Mouse (Mus musculus) retina, embryonic 14.5 days (tissue): ENCODE measurements around the gene Nipal4.

ENCODE experiments used
- DNase-seq: peaks from one replicate; pipeline ENCODE4 v3.0.0-alpha.2; 2015; ENCODE audit warnings: low spot score

Gene Nipal4

DNA sequence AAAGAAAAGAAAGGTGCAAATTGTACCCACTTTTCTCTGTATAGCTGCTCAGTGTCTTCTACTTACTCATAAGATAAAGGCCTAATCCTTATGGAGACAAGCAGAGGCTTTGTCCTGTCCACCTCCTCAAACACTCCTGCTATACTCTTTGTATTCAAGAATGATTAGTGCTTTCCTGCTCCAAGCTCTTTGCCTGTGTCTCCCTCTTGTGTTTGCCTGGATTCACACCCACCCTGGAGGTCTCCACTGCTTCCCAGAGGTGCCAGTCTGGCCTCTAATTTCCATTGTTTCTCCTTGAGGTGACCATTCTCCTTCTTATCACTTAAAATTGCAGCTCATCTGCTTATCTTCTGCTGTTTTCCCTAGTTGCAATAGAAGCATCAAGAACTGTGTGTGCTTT is 8.8 kb downstream of the Nipal4 start:
- no peak for DNase-seq

DNA sequence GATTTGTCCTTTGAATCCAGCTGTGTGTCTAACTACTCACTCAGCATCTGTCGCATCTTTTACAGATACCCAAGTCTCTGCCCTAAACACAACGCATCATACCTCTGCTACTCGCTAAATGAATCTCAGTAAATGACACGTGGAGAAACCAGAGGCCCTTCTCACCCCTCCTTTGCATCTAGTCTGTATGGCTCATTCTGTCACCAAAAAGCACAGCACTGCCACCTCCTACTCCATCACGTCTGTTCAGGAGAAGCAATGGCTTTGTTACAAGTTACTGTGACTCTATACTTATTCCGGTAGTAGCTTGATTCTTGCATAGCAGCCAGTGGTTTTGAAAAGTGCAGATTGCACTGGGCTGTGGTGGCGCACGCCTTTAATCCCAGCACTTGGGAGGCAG is 9.4 kb downstream of the Nipal4 start:
- no peak for DNase-seq

DNA sequence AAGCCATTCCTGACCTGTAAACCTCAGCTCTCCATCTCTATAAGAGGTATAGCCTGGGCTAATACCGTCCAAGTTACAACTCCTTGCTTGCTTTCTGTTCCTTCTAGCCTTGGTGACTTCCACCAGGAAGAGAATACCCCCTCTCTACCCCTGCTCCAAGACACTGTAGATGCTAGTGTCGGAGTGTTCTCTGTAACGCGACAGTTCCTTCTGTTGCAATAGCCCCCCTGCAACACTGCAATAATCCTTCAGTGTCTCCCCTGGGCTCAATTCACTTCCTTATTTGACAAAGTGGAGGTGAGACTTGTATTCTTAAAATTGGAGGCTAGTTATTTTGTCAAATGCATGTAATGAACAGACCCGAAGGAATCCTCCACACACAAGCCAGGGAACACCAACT is 19.7 kb downstream of the Nipal4 start:
- DNase-seq: no peak

DNA sequence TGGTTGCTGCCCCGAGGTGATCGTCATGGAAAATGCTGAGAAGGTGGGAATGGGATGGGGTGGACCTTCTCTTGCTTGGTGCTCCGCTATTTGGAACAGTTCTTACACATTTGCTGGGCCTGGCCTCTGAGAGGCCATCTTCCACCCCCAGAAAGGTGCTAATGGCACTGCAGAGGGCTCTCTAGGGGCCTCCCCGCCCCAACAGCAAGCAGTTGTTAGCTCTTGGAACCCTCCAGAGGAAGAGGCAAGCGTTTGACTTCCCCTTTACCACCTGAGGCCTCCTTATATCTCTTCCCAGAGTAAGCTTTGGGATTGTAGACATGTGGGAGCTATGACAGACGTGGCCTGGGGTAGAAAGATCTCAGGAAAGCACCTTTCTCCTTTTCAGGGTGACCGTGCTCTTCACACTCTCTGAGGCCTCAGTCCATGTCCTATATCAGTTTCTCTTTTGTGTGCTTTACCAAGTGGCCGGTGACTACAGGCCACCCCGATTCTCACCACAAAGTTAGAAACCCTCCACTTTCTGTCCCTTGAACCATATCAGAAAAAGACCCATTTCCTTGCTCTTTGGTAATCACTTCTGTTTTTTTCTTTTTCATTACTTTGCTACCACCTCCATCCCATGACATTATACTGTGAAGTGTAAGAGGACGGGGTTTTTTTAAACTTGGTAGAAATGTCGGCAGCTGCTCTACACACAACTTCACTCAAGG is 21.0 kb downstream of the Nipal4 start:
- DNase-seq: no peak

DNA sequence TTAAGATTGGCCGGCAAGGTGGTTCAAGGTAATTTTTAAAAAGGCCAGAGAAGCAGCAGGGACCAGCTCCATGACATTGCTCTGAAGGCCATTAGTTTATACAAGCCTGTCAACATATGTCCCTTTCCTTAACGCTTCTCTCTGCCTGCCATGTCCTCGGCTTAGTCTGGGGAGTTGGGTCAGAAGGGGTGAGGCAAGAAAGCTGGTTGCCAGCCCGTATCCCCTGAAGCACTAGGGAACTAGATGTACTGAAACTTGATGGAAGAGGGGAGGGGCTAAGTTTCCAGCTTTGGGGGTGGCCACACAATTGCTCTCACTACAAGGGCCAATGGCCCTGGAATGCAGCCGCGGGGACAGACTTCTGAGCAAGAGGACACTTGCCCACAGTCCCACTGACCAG is 23.0 kb downstream of the Nipal4 start:
- DNase-seq: no peak

DNA sequence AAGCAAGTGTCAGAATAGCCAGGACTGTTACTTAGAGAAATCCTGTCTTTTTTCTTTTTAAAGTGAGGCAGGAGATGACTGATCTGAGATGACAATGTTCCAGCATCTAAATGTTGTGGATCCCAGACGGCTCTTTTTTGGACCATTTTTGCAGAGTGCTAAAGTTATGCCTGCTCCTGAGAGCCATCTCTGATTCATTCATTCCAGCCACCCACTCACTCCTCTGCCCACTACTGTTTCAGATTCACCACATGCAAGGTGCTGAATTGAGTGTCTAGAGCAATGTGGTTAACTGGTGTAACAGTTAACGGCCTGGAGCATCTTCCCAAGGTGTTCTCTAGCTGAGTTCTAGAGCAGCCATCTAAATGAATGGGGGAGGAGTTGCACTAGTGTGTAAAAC is 31.4 kb downstream of the Nipal4 start:
- no peak for DNase-seq

DNA sequence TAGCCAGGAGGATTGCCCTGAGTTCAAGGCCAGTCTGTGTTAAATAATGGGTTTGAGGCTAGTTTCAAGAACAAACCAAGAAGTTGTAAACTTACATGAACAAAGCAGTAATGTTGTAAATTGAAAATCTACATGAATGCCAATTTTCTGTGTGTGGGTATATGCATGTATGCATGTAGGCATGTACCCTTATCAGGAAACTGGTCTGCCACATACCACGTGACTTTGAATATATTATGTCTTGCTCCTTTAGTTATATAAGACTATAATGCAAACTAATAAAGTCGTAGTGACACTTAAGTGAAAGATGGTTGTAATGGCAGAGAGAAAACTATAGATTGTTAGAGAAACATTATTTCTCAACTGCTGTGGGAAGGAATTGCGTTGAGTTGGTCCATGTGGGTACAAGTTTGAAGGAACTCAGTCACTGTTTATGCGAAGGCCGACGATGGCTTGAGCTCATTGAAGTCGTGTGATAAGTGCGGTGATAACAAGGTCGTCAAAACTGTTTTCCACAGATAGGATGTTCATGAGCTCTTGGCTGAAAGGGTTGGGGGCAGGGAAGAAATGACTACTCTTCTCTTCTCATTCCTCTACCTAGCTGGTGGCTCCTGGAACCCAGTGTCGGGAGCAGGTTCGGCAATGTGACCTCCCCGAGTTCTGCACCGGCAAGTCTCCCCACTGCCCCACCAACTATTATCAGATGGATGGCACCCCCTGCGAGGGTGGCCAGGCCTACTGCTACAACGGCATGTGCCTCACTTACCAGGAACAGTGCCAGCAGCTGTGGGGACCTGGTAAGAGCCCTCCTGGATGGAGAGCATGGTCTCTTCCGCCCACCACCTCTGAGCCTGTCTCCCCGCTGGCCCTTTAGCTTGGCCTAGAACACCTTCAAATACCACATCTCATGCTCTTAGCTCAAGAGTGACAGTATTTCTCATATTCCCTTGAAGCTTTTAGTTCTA is 35.0 kb downstream of the Nipal4 start:
- DNase-seq: no peak

DNA sequence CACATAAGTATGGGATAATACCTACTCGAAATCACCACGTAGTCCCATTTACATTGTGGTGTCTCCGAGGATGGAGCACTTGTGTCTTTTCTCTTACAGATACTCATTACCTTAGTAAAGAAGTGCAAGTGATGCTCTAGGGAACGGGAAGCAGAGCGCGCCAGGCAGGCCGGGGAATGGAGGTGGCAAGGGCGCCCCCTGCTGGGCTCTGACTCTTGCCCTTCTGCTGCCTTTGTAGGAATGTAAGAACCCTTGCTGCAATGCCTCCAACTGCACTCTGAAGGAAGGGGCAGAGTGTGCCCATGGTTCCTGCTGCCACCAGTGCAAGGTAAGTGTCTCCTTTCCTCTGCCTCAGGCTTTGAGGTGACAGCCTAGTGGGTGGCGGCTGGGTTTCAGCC is 37.8 kb downstream of the Nipal4 start:
- peak; percentile 23 for DNase-seq

DNA sequence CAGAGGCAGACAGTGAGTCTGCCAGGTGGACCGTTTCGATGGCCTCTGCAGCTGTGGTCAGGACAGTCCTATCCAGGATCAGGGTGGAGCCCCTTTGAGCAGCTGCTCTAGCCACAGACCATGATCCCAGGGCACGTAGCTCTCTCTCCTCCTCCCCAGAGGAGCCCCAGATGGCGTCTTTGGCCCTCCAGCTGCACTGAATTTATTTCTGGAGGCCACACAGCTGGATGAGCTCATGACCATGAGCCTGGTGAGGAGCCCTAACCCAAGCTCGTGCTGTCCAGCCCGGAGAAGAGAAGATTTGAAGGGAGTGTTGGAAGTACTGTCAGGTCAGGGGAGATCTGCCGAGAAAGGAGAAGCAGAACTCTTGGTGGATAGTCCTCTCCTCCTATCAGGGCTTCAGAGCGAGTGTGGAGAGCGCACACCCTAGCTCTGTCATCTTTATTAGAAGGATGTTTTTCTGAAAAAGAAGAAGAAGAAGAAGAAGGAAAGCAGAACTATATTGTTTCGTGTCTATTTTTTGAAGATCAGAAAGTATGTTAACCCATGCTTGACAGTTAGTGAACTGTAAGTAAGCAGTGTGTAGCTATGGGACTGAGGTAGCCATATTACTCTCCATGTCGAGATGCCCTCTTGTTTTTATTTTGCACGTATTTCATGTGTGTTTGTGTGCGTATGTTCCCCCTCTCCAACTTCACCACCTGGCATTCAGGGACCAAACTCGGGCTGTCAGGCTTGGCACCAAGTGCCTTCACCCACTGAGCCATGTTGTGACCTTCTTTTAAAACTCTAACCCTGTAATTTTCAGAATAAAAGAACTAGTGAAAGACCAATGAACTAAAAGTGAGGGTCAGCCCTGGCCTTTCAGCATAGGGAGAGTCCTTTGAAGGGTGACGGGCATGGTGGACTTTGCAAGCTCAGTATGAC is 38.4 kb downstream of the Nipal4 start:
- no peak for DNase-seq

DNA sequence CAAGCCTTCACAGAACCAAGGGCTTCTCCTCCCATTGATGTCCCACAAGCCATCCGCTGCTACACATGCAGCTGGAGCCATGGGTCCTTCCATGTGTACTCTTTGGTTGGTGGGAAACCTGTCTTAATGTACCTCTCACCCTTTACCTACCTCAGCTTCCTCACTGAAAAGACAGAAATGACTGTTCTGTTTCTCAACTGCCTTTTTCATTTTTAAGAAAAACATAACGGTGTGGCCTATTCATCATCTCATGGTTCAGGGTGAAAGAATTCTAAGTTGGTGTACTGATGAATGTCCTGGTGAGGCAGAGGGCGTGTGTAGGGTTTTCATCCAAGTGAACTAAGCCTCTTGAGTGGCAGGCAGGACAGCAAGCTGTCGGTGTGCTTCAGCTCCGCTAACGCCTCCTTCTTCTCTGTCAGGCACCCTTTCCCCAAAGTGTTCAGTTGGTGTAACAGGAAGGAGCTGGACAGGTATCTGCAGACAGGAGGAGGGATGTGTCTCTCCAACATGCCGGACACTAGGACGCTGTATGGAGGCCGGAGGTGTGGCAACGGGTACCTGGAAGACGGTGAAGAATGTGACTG is 39.4 kb downstream of the Nipal4 start:
- no peak for DNase-seq

DNA sequence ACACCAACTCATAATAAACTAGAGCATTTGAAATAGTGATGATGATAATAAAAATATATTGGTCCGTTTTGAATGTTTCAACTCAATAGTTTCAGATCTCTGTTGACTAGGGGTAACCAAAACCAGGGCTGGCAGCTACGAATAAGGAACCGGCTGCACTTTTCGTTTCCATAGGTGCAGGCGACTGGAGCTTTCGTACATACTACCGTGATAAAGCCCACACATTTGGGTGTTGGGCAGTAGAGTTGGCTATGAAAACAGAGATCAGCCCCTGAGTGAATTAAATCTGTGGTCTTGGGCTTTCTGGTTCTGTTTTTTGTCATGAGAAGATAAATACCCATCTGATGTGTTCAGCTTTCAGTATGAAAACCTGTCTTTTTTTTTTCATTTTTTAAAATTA is 40.0 kb downstream of the Nipal4 start:
- no peak for DNase-seq

DNA sequence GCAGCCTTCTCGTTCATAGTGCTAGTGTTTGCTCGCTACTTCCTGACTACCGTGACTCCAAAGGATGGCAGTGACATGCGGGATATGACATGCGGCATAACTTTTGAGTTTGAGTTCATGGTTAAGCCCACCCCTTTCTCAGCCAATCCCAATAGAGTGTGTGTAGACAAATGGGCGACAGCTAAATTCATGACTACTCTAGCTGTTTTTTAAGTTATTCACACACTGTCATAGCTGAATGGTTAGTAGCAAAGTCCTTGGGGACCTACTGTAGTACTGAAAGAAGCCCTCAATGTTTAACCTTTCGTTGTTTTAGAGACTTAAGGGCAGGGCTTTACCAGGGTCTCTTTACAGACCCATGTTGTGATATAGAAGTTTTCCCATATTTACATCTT is 40.5 kb downstream of the Nipal4 start:
- no peak for DNase-seq

DNA sequence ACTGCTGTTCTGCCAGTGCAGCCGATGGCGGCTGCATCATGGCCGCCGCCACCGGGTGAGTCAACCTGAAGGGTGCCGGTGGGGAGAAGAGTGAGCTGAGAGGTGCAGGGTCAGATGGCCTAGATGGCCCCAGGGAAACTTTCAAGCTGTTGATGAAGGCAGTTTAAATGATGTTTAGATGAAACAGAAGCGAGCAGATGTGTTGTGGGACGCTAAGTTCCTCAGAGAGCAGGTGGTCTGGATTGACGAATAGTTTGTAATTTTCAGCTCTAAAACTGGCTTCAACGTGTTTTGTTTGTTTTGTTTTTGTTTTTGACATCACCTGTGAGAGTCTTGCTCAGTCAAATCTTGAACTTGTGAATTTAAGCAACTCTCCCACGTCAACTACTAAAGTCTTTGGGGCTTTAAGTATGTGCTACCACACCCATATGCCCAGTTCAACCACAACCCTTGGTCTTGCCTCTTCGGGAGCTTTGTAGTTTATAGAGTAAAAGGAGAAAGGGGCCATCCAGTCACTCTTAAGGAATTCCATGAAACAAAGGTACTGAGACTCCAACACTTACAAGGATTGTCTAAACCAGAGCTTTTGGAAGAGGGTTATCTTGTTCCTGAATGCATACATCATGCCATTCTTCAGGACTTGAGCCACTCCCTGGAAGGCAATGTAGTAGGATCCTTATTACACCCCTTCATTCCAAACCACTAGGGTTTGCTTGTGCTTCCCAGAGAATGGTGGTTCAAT is 41.0 kb downstream of the Nipal4 start:
- DNase-seq: no peak

DNA sequence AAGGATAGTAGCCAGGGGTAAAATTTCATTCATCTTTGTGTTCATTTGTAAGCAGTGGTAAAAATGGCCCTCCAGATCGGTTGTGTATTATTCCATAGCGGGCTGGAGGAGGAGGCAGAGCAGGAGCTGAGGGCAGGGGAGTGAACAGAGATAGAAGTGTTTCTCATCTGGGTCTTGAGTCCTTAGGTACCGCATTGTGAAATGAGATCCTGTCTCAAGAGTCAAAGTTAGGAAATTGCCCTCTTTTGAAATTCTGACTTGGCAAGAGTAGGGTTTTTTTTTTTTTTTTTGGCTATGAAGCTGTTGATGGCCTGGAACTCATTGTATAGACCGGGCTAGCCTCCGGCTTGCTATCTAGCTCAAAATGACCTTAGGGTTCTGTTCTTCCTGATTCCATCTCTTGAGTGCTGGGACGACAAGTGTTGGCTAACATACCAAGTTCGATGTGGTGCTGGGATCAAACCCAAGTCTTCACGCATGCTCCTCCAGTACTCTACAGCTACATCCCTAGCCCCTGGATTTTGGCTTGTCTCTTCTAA is 42.9 kb downstream of the Nipal4 start:
- no peak for DNase-seq

DNA sequence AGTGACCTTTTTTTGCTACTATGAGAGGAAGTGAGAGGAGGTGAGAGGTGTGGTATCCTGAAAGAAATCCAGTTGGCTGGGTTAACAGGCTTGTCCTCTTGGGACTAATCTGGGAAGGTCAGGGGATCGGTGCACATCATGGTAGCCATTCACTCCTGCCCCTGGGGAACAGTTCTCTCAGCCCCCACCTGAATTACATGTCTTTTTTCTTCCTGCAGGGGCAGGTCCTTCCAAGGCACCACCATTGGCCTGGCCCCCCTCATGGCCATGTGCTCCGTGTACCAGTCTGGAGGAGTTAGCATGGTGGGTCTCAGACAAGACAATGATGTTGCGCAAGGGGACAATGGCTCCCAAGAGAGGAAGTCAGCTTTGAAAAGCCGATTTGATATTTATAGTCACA is 43.4 kb downstream of the Nipal4 start:
- DNase-seq: no peak

DNA sequence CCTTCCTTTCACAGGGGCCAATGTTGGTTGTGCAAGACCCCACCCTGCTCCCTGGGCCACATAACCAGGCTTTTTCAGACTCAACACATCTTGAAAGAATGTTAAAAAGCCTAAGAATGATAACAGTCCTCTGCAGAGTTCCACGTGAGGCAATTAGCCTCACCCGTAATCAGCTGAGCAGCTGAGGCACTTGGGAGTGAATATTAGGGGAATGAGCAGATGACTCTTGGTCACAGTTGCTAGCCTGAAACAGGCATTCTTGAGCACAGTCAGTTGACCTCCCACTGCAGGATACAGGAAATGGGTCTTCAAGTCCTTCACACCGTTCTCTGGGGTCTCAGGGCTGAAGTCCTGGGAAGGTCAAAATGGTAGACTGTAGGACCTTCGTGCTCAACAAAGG is 44.6 kb downstream of the Nipal4 start:
- no peak for DNase-seq

DNA sequence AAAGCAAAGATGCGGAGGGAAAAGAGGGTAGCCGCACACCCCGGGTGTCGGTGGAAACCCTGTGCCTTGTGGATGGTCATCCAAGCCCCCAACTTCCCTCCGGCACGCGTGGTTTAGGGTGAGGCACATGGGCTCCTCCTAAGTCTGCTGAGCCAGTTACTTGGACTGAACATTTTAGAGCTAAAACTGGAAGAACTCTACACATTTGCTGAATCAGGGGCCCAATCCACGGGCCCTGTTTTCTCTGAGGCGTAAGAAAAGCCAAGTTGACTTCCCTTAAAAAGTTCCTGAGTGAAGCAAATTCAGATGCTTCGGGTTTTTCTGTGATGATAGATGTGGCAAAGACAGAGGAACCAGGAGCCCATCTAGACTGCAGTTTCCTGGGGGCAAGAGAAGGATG is 46.2 kb downstream of the Nipal4 start:
- no peak for DNase-seq

DNA sequence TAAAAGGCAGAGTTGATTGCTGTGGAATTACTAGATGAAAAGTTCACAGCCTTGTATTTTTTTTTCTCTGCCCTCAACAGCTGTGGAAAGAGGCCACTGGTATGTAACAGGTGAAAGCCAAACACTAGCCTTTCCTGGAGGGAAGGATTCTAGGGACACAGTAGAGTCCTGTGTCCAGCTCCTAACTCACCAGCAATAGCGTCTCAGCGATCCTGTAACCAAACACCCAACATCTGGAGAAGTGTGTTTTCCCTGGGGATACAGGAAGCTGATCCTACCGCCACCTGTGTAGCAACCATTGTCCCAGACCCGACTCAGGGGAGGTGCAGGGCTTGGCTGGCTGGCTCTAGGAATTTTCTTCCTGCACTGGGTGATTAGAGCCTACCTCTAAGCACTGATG is 46.7 kb downstream of the Nipal4 start:
- DNase-seq: no peak

DNA sequence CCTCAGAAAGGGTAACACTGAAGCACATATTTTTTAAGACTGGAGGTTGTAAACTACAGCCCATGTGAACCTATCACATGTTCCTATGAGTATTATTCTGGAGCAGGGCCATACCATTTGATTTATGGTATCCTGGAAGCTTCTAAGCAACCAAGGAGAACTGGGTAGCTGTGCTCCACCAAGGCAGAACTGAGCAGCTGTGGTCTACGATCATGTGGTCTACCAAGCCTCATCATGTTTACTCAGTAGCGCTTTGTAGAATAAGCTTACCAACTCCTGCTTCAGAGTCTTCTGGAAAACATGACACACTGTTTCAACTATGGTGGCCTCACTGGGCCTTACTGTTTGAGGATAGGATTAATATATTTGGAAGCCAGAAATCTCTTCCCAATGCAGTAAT is 49.8 kb downstream of the Nipal4 start:
- no peak for DNase-seq

DNA sequence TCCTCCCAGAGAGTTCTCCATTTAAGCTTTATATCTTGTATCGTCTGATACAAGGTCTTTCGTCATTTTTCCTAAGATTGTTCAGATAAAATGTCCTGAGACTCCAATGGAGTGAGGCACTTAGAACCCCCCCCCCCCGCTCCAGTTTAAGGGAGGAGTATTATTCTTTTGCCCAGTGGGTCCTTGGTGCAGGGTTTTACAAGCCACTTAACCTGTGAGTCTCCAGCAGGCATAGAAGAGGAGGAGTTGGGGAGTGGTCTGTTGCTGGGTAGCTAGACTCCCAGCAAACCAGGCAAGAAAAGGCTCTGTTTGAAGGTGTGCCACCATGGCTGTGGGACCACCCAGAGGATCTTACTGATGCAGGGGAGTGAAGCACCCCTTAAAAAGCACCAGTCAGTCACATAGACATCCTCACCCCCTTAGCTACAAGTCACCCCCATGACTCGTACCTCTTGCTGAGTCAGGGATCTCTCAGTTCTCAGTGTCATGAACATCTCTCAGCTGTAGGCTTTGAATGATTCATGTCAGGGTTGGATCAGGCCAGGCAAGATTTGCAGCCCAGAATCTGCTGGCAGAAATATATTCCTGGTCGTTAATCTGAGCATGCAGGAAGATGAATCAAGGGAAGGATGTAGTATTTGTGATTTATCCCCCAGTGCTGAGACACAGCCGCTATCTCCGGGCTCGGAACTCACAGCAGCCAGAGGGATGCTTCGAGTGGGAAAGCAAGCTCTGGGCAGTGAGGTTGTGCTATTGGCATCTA is 50.7 kb downstream of the Nipal4 start:
- DNase-seq: no peak
